Mouse (Mus musculus) hindbrain, embryonic 12.5 days (tissue): ENCODE results near the gene Magi2. TPM values are rescaled to one million over a fixed set of nuclear protein-coding genes. Genes with fewer than 3 reads are reported as not detected.
A peak's percentile ranks its signal among the peaks of the same experiment; 100 is the strongest.

Source experiments
- ATAC-seq: fragments of 200-750 bp; cut with Nextera tagmentation; 2 replicates; pipeline ENCODE4 v1.8.0; 2017; ENCODE audit warnings: moderate TSS enrichment; ENCODE audit not compliant: low FRiP score
- H3K27ac ChIP-seq: fragments of 300-500 bp; sonication (generic); 2 replicates; pipeline ENCODE4 v1.5.1; 2016; ENCODE audit warnings: mild to moderate bottlenecking
- H3K27me3 ChIP-seq: fragments of 300-500 bp; sonication (generic); 2 replicates; pipeline ENCODE4 v1.6.1; 2016; ENCODE audit warnings: mild to moderate bottlenecking
- H3K36me3 ChIP-seq: fragments of 300-500 bp; sonication (generic); 2 replicates; pipeline ENCODE4 v1.6.1; 2016; ENCODE audit warnings: mild to moderate bottlenecking
- H3K4me1 ChIP-seq: fragments of 300-500 bp; sonication (generic); 2 replicates; pipeline ENCODE4 v1.6.1; 2016
- H3K4me2 ChIP-seq: fragments of 300-500 bp; sonication (generic); replicated peaks from 2 replicates; pipeline ENCODE4 v1.6.1; 2016; ENCODE audit warnings: mild to moderate bottlenecking
- H3K4me3 ChIP-seq: fragments of 300-500 bp; sonication (generic); 2 replicates; pipeline ENCODE4 v1.5.1; 2016; ENCODE audit warnings: mild to moderate bottlenecking
- H3K9ac ChIP-seq: fragments of 300-500 bp; sonication (generic); 2 replicates; pipeline ENCODE4 v1.6.1; 2016; ENCODE audit warnings: mild to moderate bottlenecking, moderate library complexity
- H3K9me3 ChIP-seq: fragments of 300-500 bp; sonication (generic); replicated peaks from 2 replicates; pipeline ENCODE4 v1.6.1; 2016; ENCODE audit warnings: mild to moderate bottlenecking
- WGBS: fragments of 180-500 bp; shearing (Covaris S2); methylation state at CpG from one replicate; pipeline ENCODE4 v1.1.7; 2016; 5-methylcytosine and 5-hydroxymethylcytosine counted together
- polyA plus RNA-seq: library from polyadenylated mRNA; unstranded; fragments of >200 nt; fragmentation: Nextera tagmentation; extraction: Ambion mirVana; gene quantifications from 2 replicates; pipeline ENCODE4 v1.2.1, GENCODE M21; 2016

The Magi2 gene
- polyA plus RNA-seq, 1 experiment from 2014 or later, result 18.5 TPM

DNA sequence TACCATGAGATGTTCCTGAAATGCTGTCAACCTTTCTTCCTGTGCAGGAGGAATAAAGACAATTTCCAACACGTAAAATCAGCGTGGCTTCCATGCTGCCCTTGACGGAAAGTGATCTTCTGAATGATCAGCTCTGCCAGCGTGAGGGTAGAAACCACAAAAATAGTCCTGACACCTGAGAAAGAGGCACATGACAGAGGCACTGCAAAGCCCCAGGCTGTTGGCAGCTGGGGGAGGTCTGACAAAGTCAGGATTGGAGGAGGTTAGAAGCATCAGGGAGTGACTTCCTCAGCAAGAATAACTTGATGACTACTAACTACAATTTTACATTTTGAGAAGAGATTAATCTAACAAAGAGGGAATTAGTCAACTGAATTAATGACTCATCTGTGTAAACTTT is 835.2 kb downstream of the Magi2 start:
- no peaks in the 10 kb centered on the region for H3K9me3 ChIP-seq
- H3K9ac ChIP-seq, result no peak overlapping the region
- ATAC-seq, result no peak
- H3K27ac ChIP-seq, result no peak overlapping the region
- WGBS, result 80% methylated on average over 4 of the region's 4 CpGs
- H3K4me1 ChIP-seq, result no peaks in the 10 kb centered on the region
- H3K4me2 ChIP-seq, result no peak overlapping the region
- H3K4me3 ChIP-seq, result no peak overlapping the region
- H3K27me3 ChIP-seq, result no peaks in the 10 kb centered on the region
- no peaks in the 10 kb centered on the region for H3K36me3 ChIP-seq

DNA sequence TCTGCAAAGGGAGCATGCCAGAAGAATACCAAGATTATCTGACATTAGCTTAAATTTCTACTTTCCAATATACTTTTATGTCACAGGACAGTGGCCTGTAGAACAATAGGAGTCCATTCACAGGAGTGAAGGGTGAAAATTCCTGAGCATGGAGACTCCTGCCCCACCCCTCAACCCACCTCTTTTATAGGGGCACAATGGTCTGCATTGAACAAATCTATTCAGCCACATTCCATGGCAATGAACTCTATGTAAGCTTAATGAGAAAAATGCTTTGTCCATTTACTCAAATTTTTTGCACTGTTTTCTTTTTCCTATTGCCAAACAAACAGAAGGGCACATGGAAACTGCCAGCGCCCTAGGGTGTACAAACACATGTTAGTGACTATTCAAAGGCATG is 838.2 kb downstream of the Magi2 start:
- Histone ChIP-seq H3K9ac (no peak overlapping the region), H3K36me3 (no peaks in the 10 kb centered on the region), H3K9me3 (no peaks in the 10 kb centered on the region), H3K4me3 (no peak overlapping the region), H3K4me1 (peaks cover 6% of the 10 kb centered on the region; the same call in 1 of the 2 replicates), H3K27ac (no peak overlapping the region), H3K27me3 (no peaks in the 10 kb centered on the region), H3K4me2 (no peak overlapping the region)
- no peak for ATAC-seq
- WGBS, result 74% methylated on average over 1 of the region's 1 CpGs

DNA sequence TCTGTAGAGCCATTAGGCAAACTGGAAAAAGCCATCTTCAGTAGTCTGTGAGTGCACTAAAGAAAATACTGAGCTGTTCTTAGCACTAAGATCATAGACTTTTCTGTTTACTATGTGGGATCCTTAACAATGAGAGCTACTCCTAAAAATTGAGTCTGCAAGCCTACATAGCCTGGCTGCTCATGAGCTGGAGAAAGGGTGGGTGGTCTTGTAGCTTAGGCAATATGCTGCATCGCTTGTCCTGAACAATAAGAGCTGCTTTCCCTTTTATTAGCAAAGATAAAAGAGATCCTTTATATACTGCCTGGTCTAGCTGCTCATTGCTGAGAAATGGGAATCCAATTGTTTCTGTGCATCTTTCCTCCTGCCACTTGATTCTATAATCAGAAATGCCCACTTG is 841.7 kb downstream of the Magi2 start:
- H3K4me1 ChIP-seq, result peaks cover 6% of the 10 kb centered on the region; the same call in 1 of the 2 replicates
- no peak overlapping the region for H3K9ac ChIP-seq
- no peaks in the 10 kb centered on the region for H3K27me3 ChIP-seq
- no peaks in the 10 kb centered on the region for H3K36me3 ChIP-seq
- H3K4me3 ChIP-seq, result no peak overlapping the region
- H3K9me3 ChIP-seq, result no peaks in the 10 kb centered on the region
- no peak overlapping the region for H3K4me2 ChIP-seq
- WGBS, result 33% methylated on average over 1 of the region's 1 CpGs
- ATAC-seq, result 0 out of 2 replicates have a peak, but pooled peaks have one; percentile 46
- H3K27ac ChIP-seq, result no peak overlapping the region

DNA sequence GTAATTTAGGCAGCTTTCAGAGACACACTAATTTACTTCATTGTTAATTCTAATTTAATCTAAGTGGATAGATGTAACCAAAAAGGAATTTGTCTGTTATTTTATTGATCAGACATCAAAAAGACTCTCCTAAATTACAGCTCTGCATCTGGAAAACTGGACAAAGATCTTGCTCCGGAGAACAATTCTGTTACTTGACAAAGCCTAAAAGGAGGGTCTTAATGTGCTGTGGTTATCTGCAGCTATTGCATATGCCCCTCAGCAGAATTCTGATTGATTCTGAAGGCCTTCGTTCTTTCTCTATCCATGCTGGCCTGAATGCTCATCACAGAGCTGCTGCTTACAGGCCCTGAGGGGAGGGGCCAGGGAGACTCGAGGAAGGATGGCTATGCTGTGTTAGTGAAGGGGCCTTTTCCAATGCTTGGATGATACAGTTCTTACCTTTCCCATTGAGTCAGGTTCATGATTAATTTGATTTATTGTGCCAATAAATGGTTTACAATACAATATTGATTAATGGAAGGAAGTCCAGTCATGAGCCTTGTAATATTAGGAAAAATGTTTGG is 842.2 kb downstream of the Magi2 start:
- Histone ChIP-seq H3K9ac (no peak overlapping the region), H3K27ac (0 out of 2 replicates have a peak overlapping the region, but pooled peaks have one; percentile 12), H3K36me3 (no peaks in the 10 kb centered on the region), H3K9me3 (no peaks in the 10 kb centered on the region), H3K4me1 (peaks cover 6% of the 10 kb centered on the region; the same call in 1 of the 2 replicates), H3K4me3 (no peak overlapping the region), H3K27me3 (no peaks in the 10 kb centered on the region), H3K4me2 (no peak overlapping the region)
- 27% methylated on average over 3 of the region's 3 CpGs for WGBS
- ATAC-seq, result peak; percentile 81; the same call in 1 of the 2 replicates

DNA sequence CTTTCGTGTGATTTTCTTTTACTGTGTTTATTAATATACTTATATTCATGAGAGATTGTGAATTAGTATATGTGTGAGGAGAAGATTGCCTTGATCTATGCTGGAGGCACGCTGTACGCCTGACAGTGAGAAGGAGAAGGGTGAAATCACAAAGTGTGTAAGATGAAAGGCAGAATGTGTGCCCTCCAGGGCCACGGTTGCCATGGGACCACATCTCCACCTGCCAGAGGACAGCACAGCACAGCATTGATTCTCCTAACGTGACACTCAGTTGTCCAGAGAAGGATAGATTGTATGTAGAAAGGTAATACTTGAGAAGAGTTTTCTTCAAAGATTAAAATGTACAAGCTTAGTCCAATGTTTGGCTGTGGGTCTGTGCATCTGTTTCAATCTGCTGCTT is 847.3 kb downstream of the Magi2 start:
- Histone ChIP-seq H3K27ac (no peak overlapping the region), H3K9me3 (no peaks in the 10 kb centered on the region), H3K4me2 (no peak overlapping the region), H3K36me3 (no peaks in the 10 kb centered on the region), H3K4me1 (no peaks in the 10 kb centered on the region), H3K27me3 (no peaks in the 10 kb centered on the region), H3K9ac (no peak overlapping the region), H3K4me3 (no peak overlapping the region)
- WGBS, result 69% methylated on average over 5 of the region's 5 CpGs
- no peak for ATAC-seq

DNA sequence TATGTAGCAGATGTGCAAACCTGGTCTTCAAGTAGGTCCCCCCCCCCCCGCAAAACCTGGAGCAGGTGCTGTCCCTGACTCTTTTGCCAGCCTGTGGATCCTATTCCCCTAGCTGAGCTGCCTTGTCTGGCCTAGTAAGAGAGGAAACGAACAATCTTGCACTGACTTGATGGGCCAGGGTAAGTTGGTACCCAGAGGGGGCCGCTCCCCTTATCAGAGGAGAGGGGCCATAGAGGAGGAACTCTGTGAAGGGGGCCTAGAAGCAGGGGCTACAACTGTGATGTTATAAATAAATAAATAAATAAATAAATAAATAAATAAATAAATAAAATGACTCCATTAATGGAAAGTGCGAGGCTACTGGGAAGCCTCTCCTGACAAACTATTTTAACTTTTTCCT is 848.0 kb downstream of the Magi2 start:
- Histone ChIP-seq H3K9ac (no peak overlapping the region), H3K27me3 (no peaks in the 10 kb centered on the region), H3K4me1 (no peaks in the 10 kb centered on the region), H3K36me3 (no peaks in the 10 kb centered on the region), H3K4me2 (no peak overlapping the region), H3K27ac (no peak overlapping the region), H3K4me3 (no peak overlapping the region), H3K9me3 (no peaks in the 10 kb centered on the region)
- 94% methylated on average over 4 of the region's 4 CpGs for WGBS
- no peak for ATAC-seq

DNA sequence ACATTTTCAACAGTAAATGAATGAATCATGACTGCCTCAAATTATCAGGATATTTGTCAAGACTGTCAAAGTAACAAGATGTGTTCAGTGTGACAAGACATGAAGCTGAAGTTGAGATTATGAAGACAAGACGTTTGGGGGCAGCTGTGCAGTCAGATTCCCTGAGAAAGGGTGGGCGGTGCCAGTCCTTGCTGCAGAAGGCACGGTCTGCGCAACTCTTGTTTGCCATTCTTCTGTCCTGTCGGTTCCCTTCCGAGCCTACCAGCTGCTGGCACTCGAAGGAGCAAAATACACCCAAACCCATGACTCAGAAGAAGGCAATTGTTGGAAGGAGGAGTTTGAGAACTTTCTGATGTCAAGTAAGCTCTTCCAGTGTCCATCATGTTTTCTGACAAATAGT is 852.1 kb downstream of the Magi2 start:
- Histone ChIP-seq H3K4me3 (no peak overlapping the region), H3K4me1 (no peaks in the 10 kb centered on the region), H3K27me3 (no peaks in the 10 kb centered on the region), H3K9me3 (no peaks in the 10 kb centered on the region), H3K27ac (no peak overlapping the region), H3K4me2 (no peak overlapping the region), H3K9ac (no peak overlapping the region), H3K36me3 (no peaks in the 10 kb centered on the region)
- ATAC-seq, result no peak
- WGBS, result 78% methylated on average over 7 of the region's 7 CpGs

DNA sequence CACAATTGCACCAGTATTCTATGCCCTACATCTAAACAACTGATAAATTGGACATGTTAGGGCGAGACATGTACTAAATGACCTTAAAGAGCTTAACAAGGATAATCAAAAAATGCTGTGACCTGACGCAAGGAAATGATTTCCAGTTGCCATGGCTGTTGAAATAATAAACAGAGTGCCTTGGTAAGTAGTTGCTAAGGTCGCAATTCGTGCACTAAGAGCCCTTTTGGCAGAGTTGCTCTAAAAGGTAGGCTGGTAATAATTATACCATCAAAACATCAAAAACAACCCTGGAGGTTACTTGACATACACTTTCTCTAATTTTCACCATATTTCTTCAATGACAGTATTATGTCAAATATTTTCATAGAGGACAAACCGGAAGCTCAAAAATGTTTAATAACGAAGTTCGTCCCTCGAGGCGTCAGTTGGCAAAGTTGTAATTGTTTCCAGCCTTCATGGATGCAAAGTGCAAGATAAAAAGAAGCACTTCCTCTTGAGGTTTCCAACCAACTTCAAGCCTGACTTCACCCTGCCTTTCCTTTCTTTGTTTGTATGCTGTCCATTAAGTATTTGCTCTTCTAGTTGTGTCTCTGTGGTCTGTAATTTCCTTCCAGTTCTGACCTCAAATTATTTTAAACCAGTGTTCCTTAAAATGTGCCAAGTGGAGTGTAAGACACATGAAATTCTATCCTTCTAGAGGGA is 853.9 kb downstream of the Magi2 start:
- Histone ChIP-seq H3K4me1 (no peaks in the 10 kb centered on the region), H3K9me3 (no peaks in the 10 kb centered on the region), H3K27ac (no peak overlapping the region), H3K27me3 (no peaks in the 10 kb centered on the region), H3K9ac (no peak overlapping the region), H3K4me3 (no peak overlapping the region), H3K36me3 (no peaks in the 10 kb centered on the region), H3K4me2 (no peak overlapping the region)
- 74% methylated on average over 9 of the region's 9 CpGs for whole genome bisulfite sequencing
- ATAC-seq, result no peak

DNA sequence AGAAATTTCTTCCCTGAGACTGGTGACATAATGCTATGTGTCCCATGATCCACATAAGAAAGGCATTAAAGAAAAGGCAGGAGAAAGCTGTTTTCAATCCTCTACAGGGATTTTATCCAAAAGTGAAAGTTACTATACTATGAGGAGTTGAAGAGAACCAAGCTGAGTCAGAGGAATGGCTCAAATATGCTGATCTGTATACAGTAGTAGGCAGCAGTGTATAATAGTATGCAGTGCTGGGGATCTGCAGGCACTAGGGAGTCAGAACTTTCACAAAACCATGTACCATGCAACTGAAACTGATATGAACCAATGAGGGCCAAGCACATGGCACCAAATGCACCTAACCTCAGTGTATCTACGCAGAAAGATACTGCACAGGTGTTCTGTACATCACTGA is 855.5 kb downstream of the Magi2 start:
- no peaks in the 10 kb centered on the region for H3K9me3 ChIP-seq
- H3K4me1 ChIP-seq, result no peaks in the 10 kb centered on the region
- no peak overlapping the region for H3K4me2 ChIP-seq
- H3K4me3 ChIP-seq, result no peak overlapping the region
- H3K9ac ChIP-seq, result no peak overlapping the region
- 86% methylated on average over 1 of the region's 1 CpGs for WGBS
- no peaks in the 10 kb centered on the region for H3K36me3 ChIP-seq
- no peaks in the 10 kb centered on the region for H3K27me3 ChIP-seq
- no peak overlapping the region for H3K27ac ChIP-seq
- no peak for ATAC-seq

DNA sequence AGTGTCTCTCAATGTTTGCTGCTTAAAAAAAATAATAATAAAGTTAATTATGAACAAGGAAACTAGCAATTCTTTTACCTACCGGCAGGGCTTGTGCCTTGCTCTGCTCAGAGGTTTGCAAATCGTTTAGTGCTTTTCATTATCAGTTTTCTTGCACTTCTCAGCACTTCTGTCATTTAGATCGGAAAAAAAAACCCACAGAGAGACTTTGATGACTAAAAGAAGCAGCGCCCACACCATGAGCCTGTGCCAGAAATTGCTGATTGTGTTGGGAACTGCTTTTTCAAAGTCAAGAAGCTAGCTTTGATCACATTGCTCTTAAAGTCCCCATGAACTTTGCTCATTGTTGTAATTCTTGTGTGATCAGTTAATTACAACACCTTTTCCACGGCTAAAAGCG is 860.2 kb downstream of the Magi2 start:
- Histone ChIP-seq H3K27me3 (no peaks in the 10 kb centered on the region), H3K36me3 (no peaks in the 10 kb centered on the region), H3K4me3 (no peak overlapping the region), H3K9ac (no peak overlapping the region), H3K9me3 (no peaks in the 10 kb centered on the region), H3K4me2 (no peak overlapping the region), H3K27ac (no peak overlapping the region), H3K4me1 (no peaks in the 10 kb centered on the region)
- 72% methylated on average over 6 of the region's 6 CpGs for WGBS
- ATAC-seq, result no peak

DNA sequence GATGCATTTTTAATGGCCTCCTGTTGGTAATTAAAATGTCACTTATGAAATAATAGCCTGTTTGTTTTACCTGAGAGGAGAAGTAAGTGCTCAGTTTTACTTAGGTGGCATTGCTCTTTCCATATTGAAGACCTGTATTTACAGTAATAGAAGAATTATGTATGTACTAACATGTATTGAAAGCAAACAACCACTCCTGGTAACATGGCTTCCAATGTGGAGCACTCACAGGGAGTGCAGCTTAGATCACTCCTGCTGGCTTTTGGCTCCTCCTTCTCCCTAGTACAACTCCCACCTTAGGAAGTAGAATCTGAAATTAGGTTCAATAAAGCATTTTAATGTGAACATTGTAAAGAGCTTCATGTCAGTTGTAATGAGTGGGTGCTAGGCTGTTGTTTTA is 877.0 kb downstream of the Magi2 start:
- H3K4me1 ChIP-seq, result no peaks in the 10 kb centered on the region
- H3K9me3 ChIP-seq, result no peaks in the 10 kb centered on the region
- ATAC-seq, result no peak
- H3K36me3 ChIP-seq, result no peaks in the 10 kb centered on the region
- no peak overlapping the region for H3K9ac ChIP-seq
- H3K4me3 ChIP-seq, result no peak overlapping the region
- H3K4me2 ChIP-seq, result no peak overlapping the region
- H3K27ac ChIP-seq, result no peak overlapping the region
- no peaks in the 10 kb centered on the region for H3K27me3 ChIP-seq

DNA sequence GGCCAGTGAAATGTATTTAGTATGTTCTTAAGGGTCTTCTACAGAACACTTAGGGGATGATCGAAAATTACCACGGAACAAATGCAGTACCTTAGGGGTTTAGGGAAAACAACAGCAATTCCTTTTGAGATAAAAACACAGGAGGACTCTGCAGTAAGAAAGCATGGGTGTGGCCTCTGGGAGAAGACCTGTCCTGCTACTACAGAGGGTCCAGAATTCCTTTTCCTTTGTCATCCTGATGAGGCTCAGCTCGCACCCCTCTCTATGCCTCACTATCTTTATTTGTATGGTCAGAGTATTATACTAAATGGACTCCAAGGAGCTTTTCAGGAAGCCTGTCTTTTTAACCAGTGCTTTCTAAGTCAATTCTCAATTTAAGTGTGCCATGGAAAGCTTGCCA is 877.7 kb downstream of the Magi2 start:
- Histone ChIP-seq H3K4me1 (no peaks in the 10 kb centered on the region), H3K27me3 (no peaks in the 10 kb centered on the region), H3K9ac (no peak overlapping the region), H3K4me3 (no peak overlapping the region), H3K9me3 (no peaks in the 10 kb centered on the region), H3K27ac (no peak overlapping the region), H3K4me2 (no peak overlapping the region), H3K36me3 (no peaks in the 10 kb centered on the region)
- no peak for ATAC-seq
- WGBS, result 63% methylated on average over 3 of the region's 3 CpGs

DNA sequence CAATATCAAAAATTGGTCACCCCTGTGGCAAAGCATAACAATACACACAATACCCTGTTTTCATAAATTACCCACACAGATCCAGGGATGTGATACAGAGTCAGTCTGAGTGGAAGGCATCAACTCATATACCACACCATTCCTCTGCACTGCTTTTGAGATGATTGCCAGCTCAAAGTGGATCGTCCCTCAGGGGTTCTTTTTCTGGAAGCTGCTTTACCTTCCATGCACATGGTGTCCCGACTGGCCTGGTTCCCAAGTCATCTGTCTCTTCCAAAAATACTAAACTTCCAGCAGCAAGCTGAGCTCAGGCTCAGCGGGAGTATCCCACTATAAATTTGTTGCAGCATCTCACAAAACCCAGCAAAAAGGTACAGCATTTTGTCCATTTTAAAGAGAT is 882.7 kb downstream of the Magi2 start:
- WGBS, result 90% methylated on average over 3 of the region's 3 CpGs
- Histone ChIP-seq H3K4me2 (no peak overlapping the region), H3K27me3 (no peaks in the 10 kb centered on the region), H3K4me3 (no peak overlapping the region), H3K27ac (no peak overlapping the region), H3K9ac (no peak overlapping the region), H3K36me3 (no peaks in the 10 kb centered on the region), H3K4me1 (no peaks in the 10 kb centered on the region), H3K9me3 (no peaks in the 10 kb centered on the region)
- no peak for ATAC-seq
